Mouse (Mus musculus) spleen, postnatal 14 days (tissue): ENCODE measurements around the gene Khdc4.
A peak's percentile ranks its signal among the peaks of the same experiment; 100 is the strongest.

Source experiments
- DNase-seq, 2 experiments: peaks; one replicate each; pipeline ENCODE4 v3.0.0; 2021 to 2022; ENCODE audit warnings: low spot score in 2 of 2

The Khdc4 gene

DNA sequence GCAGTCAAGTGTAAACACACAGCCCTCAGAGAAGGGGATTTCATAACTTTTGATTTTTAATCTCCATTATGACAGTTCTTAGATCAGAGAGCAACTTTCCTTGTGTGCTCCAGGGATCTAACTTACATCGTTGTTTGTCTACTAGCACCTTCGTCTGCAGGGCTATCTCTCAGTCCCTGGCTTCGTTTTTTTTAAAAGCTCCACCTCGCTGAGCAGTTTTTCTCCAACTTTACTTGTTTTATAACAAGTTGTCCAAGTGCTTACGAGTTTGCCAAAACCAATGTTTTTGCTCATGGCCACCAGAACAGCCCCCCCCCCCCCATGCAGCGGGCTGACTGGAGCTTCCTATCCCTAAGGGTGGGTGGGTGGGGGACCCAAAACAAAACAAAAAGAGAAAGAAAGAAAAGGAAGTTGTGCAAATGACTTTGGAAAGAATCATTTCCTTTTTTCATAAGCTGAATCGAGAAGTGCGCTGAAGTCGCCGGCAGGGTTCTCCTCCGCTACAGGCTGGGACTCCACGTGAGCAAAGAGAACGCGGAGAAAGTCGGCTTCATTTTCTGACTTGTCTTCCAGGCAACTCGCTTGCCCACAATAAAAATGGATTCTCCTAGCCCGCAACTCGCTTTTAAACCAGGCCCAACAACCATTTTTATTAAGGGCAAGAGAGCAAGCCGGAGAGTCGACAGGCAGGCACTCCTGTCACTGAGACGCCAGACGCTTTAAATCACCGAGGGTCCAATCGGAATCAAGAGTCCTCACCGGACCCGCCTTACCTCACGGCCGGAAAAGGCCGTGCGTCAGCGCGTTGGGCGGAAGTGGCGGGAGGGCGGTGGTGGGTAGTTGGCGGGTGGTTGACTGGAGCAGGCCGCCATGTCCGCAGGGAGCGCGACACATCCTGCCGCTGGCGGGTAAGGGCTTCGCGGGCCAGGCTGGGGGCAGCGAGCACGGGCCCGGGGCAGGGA, at the start of gene Khdc4:
Khdc4 (plus strand) TSS at position 824 of the 962 bp plus-strand sequence.
- DNase-seq = peak; percentile 89 to 92

DNA sequence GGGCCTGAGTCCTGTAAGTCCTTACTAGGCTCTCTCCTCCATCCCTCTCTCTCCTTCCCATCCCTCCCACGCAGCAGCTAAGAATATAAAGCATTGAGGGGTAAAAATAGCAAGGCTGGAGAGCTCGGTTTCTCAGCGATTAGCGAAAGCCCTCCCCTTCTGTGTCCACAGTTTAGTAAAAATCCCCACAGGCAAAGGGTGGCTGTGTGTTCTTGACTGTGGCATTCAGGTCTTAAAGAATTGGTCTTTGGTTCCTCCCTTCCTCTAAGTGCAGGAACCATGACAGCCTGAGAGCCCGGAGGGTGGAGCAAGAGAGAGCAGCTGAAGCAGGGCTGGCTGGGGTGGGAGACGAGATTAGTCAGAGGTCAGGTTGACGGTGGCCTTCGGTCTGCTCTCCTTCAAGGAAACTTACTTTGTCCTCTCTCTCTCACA, 49.0 kb upstream of the Khdc4 start:
- DNase-seq = no peak

DNA sequence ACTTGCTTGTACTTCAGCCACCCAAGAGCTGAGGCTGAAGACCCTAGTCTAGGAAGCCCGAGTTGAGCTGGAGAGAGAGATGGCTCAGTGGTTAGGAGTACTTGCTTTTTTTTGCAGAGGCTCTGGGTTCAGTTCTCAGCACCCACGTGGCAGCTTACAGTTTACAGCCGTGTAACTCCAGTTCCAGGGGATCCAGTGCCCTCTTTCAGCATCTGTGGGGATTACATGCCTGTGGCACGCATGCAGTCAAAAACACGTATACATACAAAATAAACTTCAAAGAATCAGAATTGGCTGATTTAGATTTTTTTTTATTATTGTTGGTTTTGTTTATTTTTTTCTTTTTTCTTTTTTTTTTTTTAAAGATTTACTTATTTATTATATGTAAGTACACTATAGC, 48.5 kb upstream of the Khdc4 start:
- no peak for DNase-seq

DNA sequence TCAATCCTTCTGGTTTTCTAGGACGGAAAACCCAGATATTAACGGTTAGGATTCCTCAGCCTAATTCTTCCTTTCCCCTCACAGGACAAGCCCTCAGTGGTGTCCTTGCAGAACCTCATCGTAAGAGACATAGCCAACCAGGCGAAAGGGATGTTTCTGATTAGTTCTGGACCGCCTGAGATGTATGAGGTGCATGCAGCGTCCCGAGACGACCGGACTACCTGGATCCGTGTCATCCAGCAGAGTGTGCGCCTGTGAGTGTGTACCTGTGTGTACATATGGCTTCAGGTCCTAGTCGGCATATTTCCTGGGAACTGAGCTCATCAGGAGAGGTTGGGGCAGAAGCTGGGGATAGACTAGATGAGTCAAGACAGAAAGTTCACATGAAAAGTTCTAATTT, 46.4 kb upstream of the Khdc4 start:
- DNase-seq = no peak

DNA sequence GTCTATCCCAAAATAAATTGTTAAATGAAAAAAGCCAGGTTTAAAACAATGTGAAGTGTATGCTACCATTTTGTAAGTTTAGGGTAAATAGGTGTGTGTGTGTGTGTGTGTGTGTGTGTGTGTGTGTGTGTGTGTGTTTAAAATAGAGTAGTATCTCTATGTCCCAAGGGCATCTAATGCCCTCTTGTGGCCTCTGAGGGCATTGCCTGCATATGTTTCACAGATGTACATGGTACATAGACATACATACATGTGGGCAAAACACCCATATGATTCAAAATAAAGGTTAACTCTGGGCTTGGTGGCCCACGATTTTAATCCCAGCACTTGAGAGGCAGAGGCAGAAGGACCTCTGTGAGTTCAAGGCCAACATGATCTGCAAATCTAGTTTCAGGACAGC, 44.9 kb upstream of the Khdc4 start:
- DNase-seq = peak; percentile 38 to 68

DNA sequence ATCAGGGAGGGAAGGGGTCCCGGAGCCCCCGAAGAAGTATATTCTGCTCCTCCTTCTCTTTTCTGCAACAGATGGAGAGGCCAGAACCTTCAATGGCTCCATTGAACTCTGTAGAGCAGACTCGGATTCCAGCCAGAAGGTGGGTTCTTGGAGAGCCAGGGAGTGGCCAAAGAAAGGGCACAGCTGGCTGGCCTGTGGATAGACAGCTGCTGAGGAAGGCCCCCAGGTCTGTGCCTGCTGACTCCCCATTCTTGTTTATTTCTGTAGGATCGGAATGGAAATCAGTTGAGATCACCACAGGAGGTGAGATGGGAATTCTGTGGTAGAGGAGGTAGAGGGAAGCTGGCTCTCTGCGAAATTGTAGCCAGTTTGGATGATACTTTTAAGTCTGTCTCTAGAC, 42.5 kb upstream of the Khdc4 start:
- no peak for DNase-seq

DNA sequence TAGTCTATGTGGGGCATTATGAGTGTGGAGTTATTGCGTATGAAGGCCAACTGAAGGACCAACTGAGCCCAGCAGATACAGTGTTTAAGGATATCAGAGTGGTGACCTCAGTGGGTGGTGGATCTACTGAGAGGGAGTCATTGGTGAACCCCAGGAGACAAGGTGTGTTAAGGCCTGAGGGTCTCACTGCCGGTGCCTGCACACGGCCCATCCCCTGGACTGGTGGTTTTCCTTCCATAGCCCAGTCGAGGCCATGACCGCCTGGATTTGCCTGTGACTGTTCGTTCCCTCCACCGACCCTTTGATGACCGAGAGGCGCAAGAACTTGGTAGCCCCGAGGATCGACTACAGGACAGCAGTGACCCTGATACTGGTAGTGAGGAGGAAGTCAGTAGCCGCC, 39.7 kb upstream of the Khdc4 start:
- DNase-seq = no peak

DNA sequence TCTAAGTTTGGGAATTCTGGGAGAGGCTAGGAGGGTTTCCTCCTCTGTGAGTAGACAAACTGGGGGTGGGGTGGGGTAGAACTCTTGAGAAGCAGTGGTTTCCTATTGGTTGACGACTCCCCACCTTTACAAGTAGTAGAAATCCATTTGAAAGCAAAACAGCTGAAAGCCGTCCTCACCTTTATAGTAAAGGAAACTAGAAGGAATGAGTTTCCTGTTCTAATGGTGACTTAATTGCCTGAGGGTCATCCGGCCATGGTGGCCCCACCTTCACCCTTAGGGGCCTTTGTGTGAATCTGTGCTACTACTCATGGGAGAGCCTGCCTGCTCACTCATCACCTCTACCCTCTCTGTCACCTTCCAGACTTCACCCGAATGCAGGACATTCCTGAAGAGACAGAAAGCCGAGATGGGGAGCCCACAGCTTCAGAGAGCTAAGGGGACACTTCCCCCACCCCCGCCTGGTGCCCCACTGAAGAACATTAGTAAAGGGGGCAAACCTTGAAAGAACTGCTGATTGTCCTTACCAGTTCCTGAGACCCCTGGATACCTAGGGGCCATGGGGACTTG, 39.1 kb upstream of the Khdc4 start:
- DNase-seq = no peak

DNA sequence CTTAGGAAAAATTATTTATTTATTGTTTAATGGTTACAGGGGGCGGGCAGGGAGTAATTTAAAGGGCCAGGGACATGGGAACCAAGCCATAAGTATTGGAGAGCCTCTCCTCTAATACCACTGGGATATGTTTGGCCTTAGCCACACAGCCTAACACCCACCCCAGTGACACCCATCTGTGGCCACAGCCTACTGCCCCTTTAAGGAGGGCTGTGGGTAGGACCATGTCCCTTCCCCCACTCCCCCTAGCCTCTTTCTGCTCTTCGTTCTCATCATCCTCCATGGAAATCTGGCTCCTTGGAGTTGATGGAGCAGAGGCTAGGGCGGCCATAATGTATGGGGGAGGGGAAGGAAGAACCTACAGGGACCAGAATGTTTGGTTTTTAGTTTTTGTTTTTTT, 38.5 kb upstream of the Khdc4 start:
- no peak for DNase-seq

DNA sequence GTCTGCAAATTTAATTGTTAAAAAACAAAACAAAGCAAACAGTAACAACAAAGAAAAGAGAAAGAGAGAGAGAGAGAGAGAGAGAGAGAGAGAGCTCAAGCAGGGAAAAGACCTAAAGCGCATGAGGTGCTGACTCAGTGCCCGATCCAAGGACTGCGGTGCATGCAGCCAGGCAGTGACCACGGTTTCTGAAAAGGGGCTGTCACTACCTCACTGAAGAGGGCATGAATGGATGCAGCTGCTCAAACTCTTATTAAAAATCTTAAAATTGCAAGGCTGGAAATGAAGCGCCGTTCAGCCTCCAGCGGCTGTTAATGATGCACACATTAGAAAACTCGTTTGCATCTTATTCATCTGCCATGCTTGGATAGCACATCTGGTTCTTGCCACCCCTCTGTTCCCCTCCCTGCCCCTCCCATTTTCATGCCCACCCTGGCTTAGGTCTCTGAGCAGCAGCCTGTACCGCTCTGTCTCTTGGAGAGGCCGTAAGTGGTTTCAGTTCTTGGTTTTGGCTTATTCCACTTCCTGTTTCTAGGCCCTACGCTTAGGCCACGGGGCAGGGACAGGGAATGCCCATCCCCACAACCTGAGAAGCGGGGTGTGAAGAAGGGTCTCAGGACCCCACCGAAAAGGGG, 37.7 kb upstream of the Khdc4 start:
- DNase-seq = no peak

DNA sequence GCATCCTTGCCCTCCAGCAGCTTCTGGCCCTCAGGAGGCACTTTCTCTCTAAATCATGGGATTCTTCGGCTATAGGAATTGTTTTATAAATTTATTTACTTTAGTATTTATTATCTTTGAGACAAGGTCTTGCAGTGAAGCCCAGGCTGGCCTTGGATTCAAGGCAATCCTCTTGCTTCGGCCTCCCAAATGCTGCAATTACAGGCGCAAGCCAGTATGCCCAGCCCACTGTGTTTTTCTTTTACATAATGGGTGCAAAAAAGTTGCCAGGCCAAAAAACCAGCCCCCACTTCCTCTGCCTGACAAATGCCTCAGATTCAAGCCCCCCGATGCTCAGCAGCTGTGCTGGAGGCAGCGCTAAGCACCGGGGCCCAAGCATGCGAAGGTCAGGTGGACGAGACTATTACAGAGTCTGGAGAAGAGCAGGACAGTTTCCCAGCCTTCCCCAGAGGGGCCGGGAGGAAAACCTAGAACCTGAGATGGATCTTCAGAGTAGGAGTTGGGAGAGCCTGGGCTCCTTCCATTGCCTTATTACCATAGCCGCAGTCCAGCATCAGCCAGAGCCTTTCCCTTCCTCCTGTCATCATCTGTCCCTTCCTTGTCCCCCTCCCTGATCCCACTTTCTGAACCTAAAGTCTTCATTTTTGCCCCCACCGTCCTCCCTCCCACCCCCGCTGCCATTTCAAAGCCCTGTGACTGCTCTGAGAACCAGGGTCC, 37.0 kb upstream of the Khdc4 start:
- no peak for DNase-seq

DNA sequence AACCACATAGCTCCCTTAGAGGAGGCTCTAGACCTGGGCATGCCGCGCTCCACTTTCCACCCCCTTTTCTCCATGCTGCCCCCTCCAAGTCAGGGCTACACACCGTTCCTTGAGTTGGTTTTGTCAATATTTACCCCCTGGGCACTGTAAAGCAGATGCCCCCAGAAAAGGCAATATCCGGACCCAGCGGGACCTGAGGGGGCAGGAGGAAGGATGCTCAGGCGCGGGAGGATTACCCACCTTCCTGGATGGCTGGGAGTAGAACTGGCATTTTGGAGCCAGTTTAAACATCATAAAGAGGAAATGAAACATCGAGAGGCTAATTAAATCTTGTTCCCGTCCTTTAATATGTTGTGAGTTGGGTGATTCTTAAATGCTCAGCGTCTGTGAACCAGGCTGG, 36.4 kb upstream of the Khdc4 start:
- no peak for DNase-seq

DNA sequence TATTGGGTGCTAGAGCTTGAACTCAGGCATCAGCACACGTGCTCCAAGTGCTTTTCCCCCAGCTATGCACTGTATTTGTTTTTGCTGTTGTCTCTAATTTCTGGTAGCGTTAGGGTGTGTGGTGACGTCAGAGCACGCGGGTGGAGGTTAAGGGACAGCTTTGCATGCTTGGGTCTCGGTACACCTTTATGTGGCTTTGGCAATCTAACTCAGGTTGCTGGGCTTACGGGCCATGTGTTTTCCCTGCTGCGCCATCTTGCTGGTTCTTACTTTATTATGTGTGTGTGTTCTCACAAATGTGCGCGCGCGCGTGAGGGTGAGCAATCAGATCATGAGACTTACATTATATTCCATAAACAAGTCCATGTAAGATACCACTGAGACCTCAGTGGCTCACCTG, 35.6 kb upstream of the Khdc4 start:
- no peak for DNase-seq

DNA sequence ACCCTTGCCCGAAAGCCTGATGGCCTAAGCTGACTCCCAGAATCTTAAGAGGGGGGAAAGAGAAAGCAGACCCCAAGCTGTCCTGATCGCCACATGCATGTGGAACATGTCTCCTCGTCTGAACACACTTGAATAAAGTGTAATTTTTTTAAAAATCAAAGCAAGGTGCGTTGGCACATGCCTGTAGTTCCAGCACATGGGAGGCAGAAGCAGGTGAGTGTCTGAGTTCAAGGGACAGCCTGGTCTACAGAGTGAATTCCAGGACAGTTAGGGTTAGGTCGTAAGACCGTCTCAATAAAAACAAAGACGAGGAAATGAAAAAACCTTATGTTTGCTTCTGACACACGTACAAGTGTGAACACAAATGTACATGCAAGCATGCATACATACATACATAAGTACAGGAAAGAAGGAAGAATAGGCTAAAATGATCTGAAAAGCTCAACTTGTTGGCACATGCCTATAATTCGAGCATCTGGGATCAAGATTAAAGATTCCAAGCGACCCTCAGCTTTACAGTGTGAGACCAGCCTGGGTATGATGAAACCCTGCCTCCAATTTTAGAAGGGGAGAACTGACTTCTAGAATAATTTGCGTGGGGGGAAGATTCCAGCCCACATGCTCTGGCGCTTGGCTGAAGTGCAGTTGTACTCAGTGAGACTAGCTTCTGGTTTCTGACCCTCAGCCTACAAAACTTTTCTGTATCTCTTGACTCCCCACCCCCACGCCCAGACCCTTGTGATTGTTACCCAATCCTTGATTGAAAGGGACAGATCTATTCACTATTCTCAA, 34.7 kb upstream of the Khdc4 start:
- DNase-seq = no peak

DNA sequence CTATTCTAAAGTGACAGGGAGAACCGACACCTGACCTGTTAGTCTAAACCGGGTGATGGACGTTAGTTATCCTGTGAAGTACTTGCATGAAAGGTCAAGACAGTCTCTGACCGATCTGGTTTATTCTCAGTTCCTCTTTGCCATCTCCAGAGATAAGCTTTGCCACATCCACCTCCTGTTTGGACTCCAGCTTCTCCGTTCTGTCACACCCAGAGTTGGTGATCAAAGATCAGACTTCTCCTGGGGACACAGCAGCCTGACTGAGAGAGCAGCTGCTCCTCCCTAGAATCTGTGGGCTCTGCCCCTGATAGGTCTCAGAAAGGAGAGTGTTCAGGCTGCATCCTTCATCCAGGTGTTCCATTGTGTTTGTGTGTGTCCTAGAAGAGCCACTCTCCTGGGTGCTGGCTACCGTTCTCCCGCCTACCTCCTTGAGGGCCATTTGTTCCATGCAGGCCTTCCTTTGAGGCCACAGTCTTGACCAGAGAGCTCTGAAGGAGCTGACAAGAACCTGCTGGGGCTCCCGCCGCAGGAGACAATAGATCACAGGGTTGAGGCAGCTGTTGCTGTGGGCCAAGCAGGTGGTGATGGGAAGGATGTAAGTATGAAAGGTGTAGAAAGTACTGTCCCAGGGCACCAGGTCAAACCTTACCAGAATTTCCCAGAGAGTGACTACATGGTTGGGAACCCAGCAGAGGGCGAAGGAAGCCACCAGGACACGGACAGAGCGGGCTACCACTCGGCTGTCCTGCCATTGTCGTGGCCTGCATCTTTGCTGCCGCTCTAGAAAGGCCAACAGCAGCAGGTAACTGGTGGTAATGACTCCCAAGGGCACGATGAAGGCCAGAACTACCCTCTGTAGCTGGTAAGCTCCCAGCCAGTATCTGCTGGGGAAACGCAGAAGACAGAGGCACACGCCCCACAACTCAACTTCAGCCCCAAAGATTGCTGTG, 33.7 kb upstream of the Khdc4 start:
- no peak for DNase-seq

DNA sequence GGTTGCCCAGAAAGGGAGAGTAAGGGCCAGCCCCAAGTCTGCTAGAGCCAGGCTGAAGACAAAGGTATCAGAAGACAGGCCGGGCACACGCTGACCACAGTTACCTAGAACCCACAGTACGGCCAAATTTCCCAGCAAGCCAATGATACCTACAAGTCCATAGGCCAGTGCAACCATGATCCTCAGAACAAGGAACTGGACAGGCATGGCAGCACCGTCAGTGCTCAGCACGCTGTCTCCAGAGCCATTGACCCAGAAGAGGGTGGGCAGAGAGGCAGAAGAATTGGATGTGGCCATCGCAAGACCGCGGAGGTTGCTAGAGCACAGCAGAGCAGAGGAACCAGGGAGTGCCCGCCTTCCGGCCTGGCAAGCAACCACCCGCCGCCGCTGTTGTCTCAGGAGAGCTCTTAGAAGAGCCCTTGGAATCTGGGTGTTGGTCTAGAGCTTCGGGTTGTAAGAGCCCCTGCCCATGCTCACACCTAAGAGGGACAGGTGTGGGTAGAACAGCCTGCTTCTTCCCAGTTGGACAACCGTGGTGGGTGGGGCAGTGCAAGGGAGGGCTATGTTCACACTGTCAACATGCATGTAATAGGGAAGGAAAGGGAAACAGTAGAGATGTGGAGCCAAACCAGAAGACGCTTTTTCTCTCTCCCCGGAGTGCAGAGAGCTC, 32.6 kb upstream of the Khdc4 start, which contains the start of gene Rxfp4:
Rxfp4 (minus strand) TSS at position 297 of the 670 bp plus-strand sequence.
- DNase-seq = no peak

DNA sequence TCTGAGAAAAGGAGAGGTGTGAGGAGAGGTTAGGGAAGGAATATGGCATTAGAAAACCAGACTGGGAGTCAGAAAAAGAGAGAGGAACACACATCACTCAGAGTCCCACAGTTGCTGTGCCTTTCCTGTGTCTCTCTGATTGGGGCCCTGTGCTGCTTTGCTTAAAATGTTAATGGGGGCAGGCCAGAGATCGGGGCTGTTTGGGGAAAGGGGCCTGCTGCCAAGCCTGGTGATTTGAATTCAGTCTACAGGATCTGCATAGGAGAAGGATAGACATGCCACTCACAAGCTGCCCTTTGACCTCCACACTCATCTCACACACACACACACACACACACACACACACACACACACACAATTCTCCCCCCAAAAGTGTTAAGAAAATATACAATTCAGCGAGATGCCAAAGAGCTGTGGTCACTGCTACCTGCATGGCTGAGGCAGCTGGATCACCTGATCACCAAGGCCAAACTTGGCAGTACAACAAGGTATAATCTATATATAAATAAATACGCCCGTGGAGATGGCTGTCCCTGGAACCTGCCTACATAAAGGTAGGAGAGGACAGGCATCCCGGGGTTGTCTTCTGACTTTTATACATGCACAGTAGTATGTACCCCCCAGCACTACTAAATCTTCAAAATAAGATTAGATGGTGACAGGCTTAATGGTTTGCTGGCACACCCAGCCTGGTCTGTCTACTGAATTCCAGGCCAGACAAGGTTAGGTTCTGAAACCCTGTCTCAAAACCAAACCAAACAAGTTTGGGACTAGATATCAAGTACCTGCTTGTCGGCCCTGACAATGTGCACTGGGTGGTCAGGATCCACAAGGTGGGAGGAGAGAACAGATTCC, 31.9 kb upstream of the Khdc4 start:
- DNase-seq = no peak

DNA sequence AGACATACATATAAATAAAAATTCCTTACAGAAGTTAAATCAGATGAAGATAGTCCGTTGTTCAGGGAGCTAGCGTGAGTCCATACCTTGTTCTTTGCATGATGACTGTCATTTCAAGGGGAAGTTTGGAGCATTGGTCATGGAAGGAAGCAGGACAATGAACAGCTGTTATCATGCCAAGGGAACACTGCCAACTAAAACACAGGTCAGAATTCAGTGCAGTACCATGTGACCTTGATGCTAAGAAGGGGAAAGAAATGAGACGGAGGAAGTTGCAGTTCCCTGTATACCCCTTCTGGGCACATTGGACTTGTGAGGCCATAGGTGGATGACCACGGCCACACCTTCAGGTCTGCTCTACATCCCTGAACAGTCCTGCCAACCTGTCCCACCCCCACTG, 31.0 kb upstream of the Khdc4 start:
- DNase-seq = no peak

DNA sequence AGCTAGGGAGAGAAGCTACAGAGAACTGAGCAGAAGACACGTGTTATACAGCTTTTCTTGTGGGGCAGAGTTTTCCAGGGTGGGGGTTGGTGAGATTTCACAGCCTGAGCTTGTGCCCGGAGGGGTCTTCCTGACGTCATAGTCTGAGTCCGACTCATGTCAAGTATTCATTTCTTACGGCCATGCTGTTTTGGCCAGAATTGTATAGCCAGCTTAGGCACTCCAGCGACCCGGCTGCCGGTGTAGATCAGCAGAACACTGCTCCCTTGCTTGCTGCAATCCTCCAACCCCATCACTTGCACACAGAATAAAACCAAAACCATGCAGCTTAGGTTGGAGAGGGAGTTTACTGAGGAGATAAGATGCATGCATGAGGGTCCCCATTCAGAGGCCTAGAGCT, 30.0 kb upstream of the Khdc4 start:
- DNase-seq = no peak
